Mouse (Mus musculus) kidney, adult 18-20 months (tissue): Measurements from ENCODE around the gene Klc1.

Experiments used
- DNase-seq: peaks from one replicate; pipeline ENCODE4 v3.0.0; 2021

The Klc1 gene

GRCm38 (mm10) chr12:111745274-111745673, 13.4 kb upstream of the Klc1 start:
- DNase-seq: no peak

- peak; percentile 56 for DNase-seq
Measured at GRCm38 (mm10) chr12:111746091-111746490, 12.6 kb upstream of the Klc1 start.

- DNase-seq: no peak
Measured at GRCm38 (mm10) chr12:111747421-111747820, 11.2 kb upstream of the Klc1 start.

- DNase-seq: no peak
Measured at GRCm38 (mm10) chr12:111750739-111751138, 7.9 kb upstream of the Klc1 start.

GRCm38 (mm10) chr12:111752491-111752890, 6.2 kb upstream of the Klc1 start:
- no peak for DNase-seq

- DNase-seq: no peak
Measured at GRCm38 (mm10) chr12:111753347-111753746, 5.3 kb upstream of the Klc1 start.

GRCm38 (mm10) chr12:111754710-111755109, 3.9 kb upstream of the Klc1 start:
- no peak for DNase-seq

- DNase-seq: no peak
Measured at GRCm38 (mm10) chr12:111755231-111755630, 3.4 kb upstream of the Klc1 start.

- DNase-seq: no peak
Measured at GRCm38 (mm10) chr12:111756082-111756697, 2.5 kb upstream of the Klc1 start.

GRCm38 (mm10) chr12:111756698-111757082, 2.0 kb upstream of the Klc1 start:
- DNase-seq: no peak

- DNase-seq: no peak
Measured at GRCm38 (mm10) chr12:111757561-111758325, 906 bp upstream of the Klc1 start.

- peak; percentile 62 for DNase-seq
Measured at GRCm38 (mm10) chr12:111759176-111760061, 770 bp downstream of the Klc1 start.

GRCm38 (mm10) chr12:111760306-111760908, 1.8 kb downstream of the Klc1 start:
- DNase-seq: no peak

- no peak for DNase-seq
Measured at GRCm38 (mm10) chr12:111762620-111763280, 4.1 kb downstream of the Klc1 start.

GRCm38 (mm10) chr12:111766313-111767236, 7.9 kb downstream of the Klc1 start:
- DNase-seq: no peak

GRCm38 (mm10) chr12:111768322-111768928, 9.8 kb downstream of the Klc1 start:
- no peak for DNase-seq

- peak; percentile 54 for DNase-seq
Measured at GRCm38 (mm10) chr12:111769306-111769705, 10.7 kb downstream of the Klc1 start.

GRCm38 (mm10) chr12:111769816-111770577, 11.3 kb downstream of the Klc1 start:
- DNase-seq: no peak

- peak; percentile 23 for DNase-seq
Measured at GRCm38 (mm10) chr12:111770651-111771050, 12.0 kb downstream of the Klc1 start.

GRCm38 (mm10) chr12:111774156-111774555, 15.5 kb downstream of the Klc1 start:
- DNase-seq: no peak
